20 mouse cellular contexts compared by ENCODE assay signal in genomic region chr15:31540513-31540802, GRCm38 (mm10). TPM values are rescaled to one million over a fixed set of nuclear protein-coding genes. Genes with fewer than 3 reads are reported as not detected.
DNase-seq lines count a peak whose midpoint lies in the region; ATAC-seq lines count a peak whose summit lies in the region.
"Had no signal": no experiment of that assay in that cellular context is flagged by ENCODE, and none has a peak within 500 bp of the region (broad histone marks: within the 10 kb centered on the region; RNA-seq: fewer than 3 reads in every experiment).

No protein-coding gene starts in this region.

- no peak overlapping the region for H3K4me3 ChIP-seq in forebrain, embryonic 12.5 days (replicated peaks)
- no peak overlapping the region for H3K4me3 ChIP-seq in forebrain, embryonic 14.5 days (ENCODE audit: low read depth, low read length)
- H3K4me3 ChIP-seq in lung, embryonic 15.5 days: no peak overlapping the region
- H3K4me3 ChIP-seq in intestine, embryonic 15.5 days (replicated peaks): no peak overlapping the region
- H3K4me3 ChIP-seq: kidney, embryonic 15.5 days; layer of hippocampus, adult 2 months; limb, embryonic 12.5 days; midbrain, embryonic 15.5 days had no signal

- H3K36me3 ChIP-seq in forebrain, embryonic 12.5 days (replicated peaks): no peaks in the 10 kb centered on the region
- no peaks in the 10 kb centered on the region for H3K36me3 ChIP-seq in forebrain, embryonic 14.5 days (ENCODE audit: control insufficient read depth, insufficient read depth, low read length)
- no peaks in the 10 kb centered on the region for H3K36me3 ChIP-seq in lung, embryonic 15.5 days
- no peaks in the 10 kb centered on the region for H3K36me3 ChIP-seq in intestine, embryonic 15.5 days
- H3K36me3 ChIP-seq: kidney, embryonic 15.5 days; limb, embryonic 12.5 days; midbrain, embryonic 15.5 days had no signal

- no peak for DNase-seq in forebrain, embryonic 14.5 days (ENCODE audit: low spot score)
- no peak for DNase-seq in lung, adult 18-20 months
- DNase-seq in natural killer cell, adult 2 months (ENCODE audit: low spot score in 2 of 2): no peak
- DNase-seq: adrenal gland, adult 2 months; cerebellum, adult 11 months; cerebellum, postnatal 25 days; heart, adult 11 months; lung, postnatal 14 days; spleen, adult 18-20 months; thymus, postnatal 25 days had no signal

- 73% methylated on average over 1 of the region's 1 CpGs for WGBS in forebrain, embryonic 12.5 days
- WGBS in forebrain, embryonic 14.5 days: 86% methylated on average over 1 of the region's 1 CpGs
- 23% methylated on average over 1 of the region's 1 CpGs for WGBS in lung, embryonic 15.5 days
- WGBS in intestine, embryonic 15.5 days: 33% methylated on average over 1 of the region's 1 CpGs

- H3K27ac ChIP-seq in forebrain, embryonic 12.5 days: 0 out of 2 replicates have a peak overlapping the region, but pooled peaks have one; percentile 13
- no peak overlapping the region for H3K27ac ChIP-seq in forebrain, embryonic 14.5 days (ENCODE audit: low read depth, low read length)
- H3K27ac ChIP-seq in lung, embryonic 15.5 days: peak overlapping the region; percentile 78
- H3K27ac ChIP-seq in intestine, embryonic 15.5 days: no peak overlapping the region
- H3K27ac ChIP-seq: kidney, embryonic 15.5 days; limb, embryonic 12.5 days; midbrain, embryonic 15.5 days had no signal

- H3K27me3 ChIP-seq in forebrain, embryonic 12.5 days: no peaks in the 10 kb centered on the region
- no peaks in the 10 kb centered on the region for H3K27me3 ChIP-seq in forebrain, embryonic 14.5 days (replicated peaks; ENCODE audit: control insufficient read depth, insufficient read depth, low read length)
- no peaks in the 10 kb centered on the region for H3K27me3 ChIP-seq in lung, embryonic 15.5 days
- H3K27me3 ChIP-seq in intestine, embryonic 15.5 days (replicated peaks): no peaks in the 10 kb centered on the region
- H3K27me3 ChIP-seq: kidney, embryonic 15.5 days; limb, embryonic 12.5 days; midbrain, embryonic 15.5 days had no signal

- no peak for ATAC-seq in forebrain, embryonic 12.5 days (ENCODE audit: low FRiP score)
- ATAC-seq in forebrain, embryonic 14.5 days: no peak
- no peak for ATAC-seq in lung, embryonic 15.5 days (ENCODE audit: borderline replicate concordance, extremely low read depth, low FRiP score, low TSS enrichment)
- ATAC-seq in erythroid progenitor cell, adult 5-6 weeks (replicated peaks; ENCODE audit: low FRiP score, poor library complexity, severe bottlenecking): peak; percentile 65
- peak; percentile 40 for ATAC-seq in megakaryocyte-erythroid progenitor cell, adult 5-6 weeks (replicated peaks; ENCODE audit: low FRiP score, low TSS enrichment, poor library complexity, severe bottlenecking)
- no peak for ATAC-seq in intestine, embryonic 15.5 days
- ATAC-seq: inflammation-experienced regulatory T-cells, adult 6 months; midbrain, embryonic 15.5 days had no signal

- no peaks in the 10 kb centered on the region for H3K9me3 ChIP-seq in forebrain, embryonic 12.5 days
- no peaks in the 10 kb centered on the region for H3K9me3 ChIP-seq in forebrain, embryonic 14.5 days (replicated peaks; ENCODE audit: control insufficient read depth, low read length)
- no peaks in the 10 kb centered on the region for H3K9me3 ChIP-seq in lung, embryonic 15.5 days
- H3K9me3 ChIP-seq in intestine, embryonic 15.5 days: no peaks in the 10 kb centered on the region
- H3K9me3 ChIP-seq: kidney, embryonic 15.5 days; limb, embryonic 12.5 days; midbrain, embryonic 15.5 days had no signal

- H3K4me2 ChIP-seq in forebrain, embryonic 12.5 days: no peak overlapping the region
- H3K4me2 ChIP-seq in forebrain, embryonic 14.5 days (ENCODE audit: low read length): no peak overlapping the region
- 0 out of 2 replicates have a peak overlapping the region, but pooled peaks have one; percentile 22 for H3K4me2 ChIP-seq in lung, embryonic 15.5 days
- no peak overlapping the region for H3K4me2 ChIP-seq in intestine, embryonic 15.5 days (replicated peaks)
- H3K4me2 ChIP-seq: kidney, embryonic 15.5 days; limb, embryonic 12.5 days; midbrain, embryonic 15.5 days had no signal

- peaks cover 32% of the 10 kb centered on the region for H3K4me1 ChIP-seq in forebrain, embryonic 12.5 days
- H3K4me1 ChIP-seq in forebrain, embryonic 14.5 days (ENCODE audit: control insufficient read depth, insufficient read depth, low read length): peaks cover 19% of the 10 kb centered on the region
- H3K4me1 ChIP-seq in lung, embryonic 15.5 days: peaks cover 25% of the 10 kb centered on the region
- H3K4me1 ChIP-seq in intestine, embryonic 15.5 days (replicated peaks): peaks cover 8% of the 10 kb centered on the region

- H3K9ac ChIP-seq in forebrain, embryonic 12.5 days: no peak overlapping the region
- H3K9ac ChIP-seq in forebrain, embryonic 14.5 days (ENCODE audit: low read length): no peak overlapping the region
- H3K9ac ChIP-seq in lung, embryonic 15.5 days: no peak overlapping the region
- no peak overlapping the region for H3K9ac ChIP-seq in intestine, embryonic 15.5 days
- H3K9ac ChIP-seq: kidney, embryonic 15.5 days; limb, embryonic 12.5 days; midbrain, embryonic 15.5 days had no signal

RNA-seq across cellular contexts. Expression of gene March6, which starts 9.6 kb away (rescaled TPM):
- 79.0 and 84.5 TPM in 2 replicates for polyA plus RNA-seq in forebrain, embryonic 12.5 days (2016; fragmentation: Nextera tagmentation; extraction: Ambion mirVana)
- polyA plus RNA-seq in forebrain, embryonic 14.5 days (2014; fragmentation: Nextera tagmentation; extraction: Ambion mirVana): 68.3 and 86.6 TPM in 2 replicates
- polyA plus RNA-seq in lung, embryonic 15.5 days (2015; fragmentation: Nextera tagmentation; extraction: Ambion mirVana): 24.1 and 27.3 TPM in 2 replicates
- 48.3 and 78.4 TPM in 2 replicates for total RNA-seq in erythroid progenitor cell, adult 5-6 weeks (2015; ENCODE audit: low replicate concordance)
- 73.2 and 98.7 TPM in 2 replicates for total RNA-seq in erythroid progenitor cell, adult 5-6 weeks (2017; ENCODE audit: low replicate concordance)
- 57.2 and 60.8 TPM in 2 replicates for total RNA-seq in megakaryocyte-erythroid progenitor cell, adult 5-6 weeks (2014; fragmentation: Nextera tagmentation)
- 53.1 and 62.4 TPM in 2 replicates for total RNA-seq in megakaryocyte-erythroid progenitor cell, adult 5-6 weeks (2017)
- 25.0 and 26.0 TPM in 2 replicates for polyA plus RNA-seq in intestine, embryonic 15.5 days (2015; fragmentation: Nextera tagmentation; extraction: Ambion mirVana)

RNA-seq across cellular contexts. Expression of gene Cmbl, which starts 24.7 kb away (rescaled TPM):
- polyA plus RNA-seq in forebrain, embryonic 12.5 days (2016; fragmentation: Nextera tagmentation; extraction: Ambion mirVana): 1.5 and 2.1 TPM in 2 replicates
- 6.5 and 9.8 TPM in 2 replicates for polyA plus RNA-seq in forebrain, embryonic 14.5 days (2014; fragmentation: Nextera tagmentation; extraction: Ambion mirVana)
- polyA plus RNA-seq in lung, embryonic 15.5 days (2015; fragmentation: Nextera tagmentation; extraction: Ambion mirVana): 6.4 and 6.8 TPM in 2 replicates
- total RNA-seq in erythroid progenitor cell, adult 5-6 weeks (2015; ENCODE audit: low replicate concordance): 2.5 and 12.2 TPM in 2 replicates
- 7.3 and 8.3 TPM in 2 replicates for total RNA-seq in erythroid progenitor cell, adult 5-6 weeks (2017; ENCODE audit: low replicate concordance)
- total RNA-seq in megakaryocyte-erythroid progenitor cell, adult 5-6 weeks (2014; fragmentation: Nextera tagmentation): not detected in 2 replicates
- total RNA-seq in megakaryocyte-erythroid progenitor cell, adult 5-6 weeks (2017): not detected in 2 replicates
- polyA plus RNA-seq in intestine, embryonic 15.5 days (2015; fragmentation: Nextera tagmentation; extraction: Ambion mirVana): 34.6 and 36.4 TPM in 2 replicates
- polyA plus RNA-seq: inflammation-experienced regulatory T-cells, adult 6 months had no signal

Comparison
In these comparisons a context has a peak if more than half of its experiments do, and no peak if none do; other contexts are left out.
1. H3K27ac ChIP-seq: peak in forebrain, embryonic 12.5 days (single experiment) and lung, embryonic 15.5 days (single experiment); none in forebrain, embryonic 14.5 days (single experiment) and intestine, embryonic 15.5 days (single experiment).
2. ATAC-seq: peak in erythroid progenitor cell, adult 5-6 weeks (single experiment) and megakaryocyte-erythroid progenitor cell, adult 5-6 weeks (single experiment); none in forebrain, embryonic 12.5 days (single experiment), forebrain, embryonic 14.5 days (single experiment), lung, embryonic 15.5 days (single experiment) and intestine, embryonic 15.5 days (single experiment).